Comparison of ENCODE assay signal across 21 mouse cellular contexts in genomic region chr9:111047266-111047665, GRCm38 (mm10). TPM values are rescaled to one million over a fixed set of nuclear protein-coding genes. Genes with fewer than 3 reads are reported as not detected.
DNase-seq lines count a peak whose midpoint lies in the region; ATAC-seq and TF ChIP-seq lines count a peak whose summit lies in the region.
"Had no signal": no experiment of that assay in that cellular context is flagged by ENCODE, and none has a peak within 500 bp of the region (broad histone marks: within the 10 kb centered on the region; RNA-seq: fewer than 3 reads in every experiment).

No protein-coding gene starts in this region.

- H3K27ac ChIP-seq in liver, postnatal 0 days (ENCODE audit: low read depth), result no peak overlapping the region
- H3K27ac ChIP-seq in liver, embryonic 11.5 days (ENCODE audit: low read depth, low read length), result no peak overlapping the region
- H3K27ac ChIP-seq: heart, embryonic 15.5 days; hindbrain, embryonic 14.5 days; limb, embryonic 15.5 days; stomach, postnatal 0 days had no signal

- 0 out of 2 replicates have a peak, but pooled peaks have one; percentile 5 for TF ChIP-seq CTCF in liver, postnatal 0 days (IDR thresholded peaks at IDR 0.05; ENCODE audit: low read depth)

- no peaks in the 10 kb centered on the region for H3K36me3 ChIP-seq in liver, postnatal 0 days (replicated peaks; ENCODE audit: insufficient read depth, low read length)
- no peaks in the 10 kb centered on the region for H3K36me3 ChIP-seq in liver, embryonic 11.5 days (ENCODE audit: control insufficient read depth, insufficient read depth, low read length)
- H3K36me3 ChIP-seq: heart, embryonic 15.5 days; limb, embryonic 15.5 days had no signal

- DNase-seq in liver, postnatal 0 days, result no peak
- DNase-seq in liver, embryonic 11.5 days (ENCODE audit: low spot score), result no peak
- DNase-seq in NIH3T3 (ENCODE audit: low read depth), result peak; percentile 3
- no peak for DNase-seq in thymus, postnatal 0 days (ENCODE audit: low spot score)
- no peak for DNase-seq in layer of hippocampus, adult 11-12 months (ENCODE audit: low spot score)
- DNase-seq: adrenal gland, postnatal 36 days; cerebellum, postnatal 10 days; embryo, embryonic 11 days; kidney, adult 8-10 months; kidney, postnatal 4 days; right cerebral cortex, postnatal 25 days; thymus, postnatal 25 days had no signal

- H3K9ac ChIP-seq in liver, postnatal 0 days (replicated peaks), result no peak overlapping the region
- no peak overlapping the region for H3K9ac ChIP-seq in liver, embryonic 11.5 days (ENCODE audit: low read depth, low read length)
- H3K9ac ChIP-seq: heart, embryonic 15.5 days; hindbrain, embryonic 14.5 days; limb, embryonic 15.5 days had no signal

- H3K4me3 ChIP-seq in liver, postnatal 0 days (ENCODE audit: low read depth, low read length), result no peak overlapping the region
- no peak overlapping the region for H3K4me3 ChIP-seq in liver, embryonic 11.5 days (ENCODE audit: low read depth, low read length)
- H3K4me3 ChIP-seq: heart, embryonic 15.5 days; limb, embryonic 15.5 days had no signal

- no peaks in the 10 kb centered on the region for H3K9me3 ChIP-seq in liver, postnatal 0 days (ENCODE audit: low read length)
- H3K9me3 ChIP-seq in liver, embryonic 11.5 days (ENCODE audit: control insufficient read depth, low read length), result no peaks in the 10 kb centered on the region
- H3K9me3 ChIP-seq: heart, embryonic 15.5 days; limb, embryonic 15.5 days had no signal

- 70% methylated on average over 5 of the region's 5 CpGs for WGBS in liver, postnatal 0 days (ENCODE audit: insufficient replicate concordance)
- WGBS in liver, embryonic 11.5 days, result 88% methylated on average over 5 of the region's 5 CpGs

- H3K4me2 ChIP-seq in liver, postnatal 0 days (ENCODE audit: low read depth, low read length), result no peak overlapping the region
- H3K4me2 ChIP-seq in liver, embryonic 11.5 days, result no peak overlapping the region
- H3K4me2 ChIP-seq: heart, embryonic 15.5 days; hindbrain, embryonic 14.5 days; limb, embryonic 15.5 days; midbrain, embryonic 11.5 days had no signal

- no peak for TF ChIP-seq EP300 in liver, postnatal 0 days (IDR thresholded peaks at IDR 0.05; ENCODE audit: low read depth)

- ATAC-seq in liver, postnatal 0 days, result no peak
- ATAC-seq in liver, embryonic 11.5 days (replicated peaks; ENCODE audit: low FRiP score), result no peak
- ATAC-seq in common myeloid progenitor, adult 5-6 weeks (replicated peaks; ENCODE audit: low read depth, poor library complexity, severe bottlenecking), result peak; percentile 50
- ATAC-seq in monocyte, adult 5-6 weeks (replicated peaks; ENCODE audit: insufficient number of reproducible peaks, low FRiP score, low TSS enrichment, poor library complexity, severe bottlenecking), result peak; percentile 37; the same call in 1 of the 2 replicates

- no peaks in the 10 kb centered on the region for H3K27me3 ChIP-seq in liver, postnatal 0 days (ENCODE audit: insufficient read depth, low read length)
- H3K27me3 ChIP-seq in liver, embryonic 11.5 days (replicated peaks; ENCODE audit: control insufficient read depth, insufficient read depth, low read length), result no peaks in the 10 kb centered on the region
- H3K27me3 ChIP-seq: heart, embryonic 15.5 days; limb, embryonic 15.5 days had no signal

- H3K4me1 ChIP-seq in liver, postnatal 0 days (ENCODE audit: insufficient read depth), result 0 out of 2 replicates have a peak, but pooled peaks cover 2% of the 10 kb centered on the region
- H3K4me1 ChIP-seq in liver, embryonic 11.5 days (replicated peaks; ENCODE audit: control insufficient read depth, insufficient read depth, low read length), result no peaks in the 10 kb centered on the region
- H3K4me1 ChIP-seq: limb, embryonic 15.5 days had no signal

RNA-seq across cellular contexts. Expression of gene Ccrl2, which starts 10.1 kb away (rescaled TPM):
- 7.4 and 8.4 TPM in 2 replicates for polyA plus RNA-seq in liver, postnatal 0 days (2015; fragmentation: Nextera tagmentation; extraction: Ambion mirVana)
- 4.7 and 5.2 TPM in 2 replicates for polyA plus RNA-seq in liver, embryonic 11.5 days (2014; fragmentation: Nextera tagmentation; extraction: Ambion mirVana)
- 9.6 and 10.5 TPM in 2 replicates for total RNA-seq in common myeloid progenitor, adult 5-6 weeks (2017)
- total RNA-seq in monocyte, adult 5-6 weeks (2017), result 45.5 to 87.2 TPM (median 46.4 TPM) in 3 replicates
- 1.6 and 2.5 TPM in 2 replicates for polyA plus RNA-seq in thymus, postnatal 0 days (2015; fragmentation: Nextera tagmentation; extraction: Ambion mirVana)

RNA-seq across cellular contexts. Expression of gene Ltf, which starts 28.2 kb away (rescaled TPM):
- 235 and 247 TPM in 2 replicates for polyA plus RNA-seq in liver, postnatal 0 days (2015; fragmentation: Nextera tagmentation; extraction: Ambion mirVana)
- polyA plus RNA-seq in liver, embryonic 11.5 days (2014; fragmentation: Nextera tagmentation; extraction: Ambion mirVana), result 7.2 and 8.8 TPM in 2 replicates
- total RNA-seq in common myeloid progenitor, adult 5-6 weeks (2017), result 52.3 and 80.1 TPM in 2 replicates
- 0.39 to 1.6 TPM in 2 of 3 replicates, not detected in the other for total RNA-seq in monocyte, adult 5-6 weeks (2017)
- 2.4 and 8.0 TPM in 2 replicates for polyA plus RNA-seq in thymus, postnatal 0 days (2015; fragmentation: Nextera tagmentation; extraction: Ambion mirVana)

RNA-seq across cellular contexts. Expression of gene Rtp3, which starts 56.9 kb away (rescaled TPM):
- polyA plus RNA-seq in liver, postnatal 0 days (2015; fragmentation: Nextera tagmentation; extraction: Ambion mirVana), result 11.6 and 14.6 TPM in 2 replicates
- 11.1 and 12.5 TPM in 2 replicates for polyA plus RNA-seq in liver, embryonic 11.5 days (2014; fragmentation: Nextera tagmentation; extraction: Ambion mirVana)
- total RNA-seq in common myeloid progenitor, adult 5-6 weeks (2017), result not detected in 2 replicates
- not detected in 3 replicates for total RNA-seq in monocyte, adult 5-6 weeks (2017)
- polyA plus RNA-seq in thymus, postnatal 0 days (2015; fragmentation: Nextera tagmentation; extraction: Ambion mirVana), result 0.14 and 0.20 TPM in 2 replicates
- polyA plus RNA-seq: forebrain, embryonic 11.5 days; hindbrain, embryonic 14.5 days; limb, embryonic 15.5 days; neural tube, embryonic 14.5 days; stomach, postnatal 0 days had no signal

Comparison
In these comparisons a context has a peak if more than half of its experiments do, and no peak if none do; other contexts are left out.
1. RNA of gene Ltf, which starts 28.2 kb away (polyA plus RNA-seq): 235 to 247 TPM in liver, postnatal 0 days; 2.4 to 8.0 TPM in thymus, postnatal 0 days and 7.2 to 8.8 TPM in liver, embryonic 11.5 days; every median in the first group is over 10 times any median in the second.
2. ATAC-seq: peak in common myeloid progenitor, adult 5-6 weeks (single experiment) and monocyte, adult 5-6 weeks (single experiment); none in liver, postnatal 0 days (single experiment) and liver, embryonic 11.5 days (single experiment).
3. RNA of gene Rtp3, which starts 56.9 kb away (polyA plus RNA-seq): 11.6 to 14.6 TPM in liver, postnatal 0 days and 11.1 to 12.5 TPM in liver, embryonic 11.5 days; 0.14 to 0.20 TPM in thymus, postnatal 0 days; every median in the first group is over 10 times any median in the second.